ENCODE assay signal across 19 mouse cellular contexts in the genomic region with DNA sequence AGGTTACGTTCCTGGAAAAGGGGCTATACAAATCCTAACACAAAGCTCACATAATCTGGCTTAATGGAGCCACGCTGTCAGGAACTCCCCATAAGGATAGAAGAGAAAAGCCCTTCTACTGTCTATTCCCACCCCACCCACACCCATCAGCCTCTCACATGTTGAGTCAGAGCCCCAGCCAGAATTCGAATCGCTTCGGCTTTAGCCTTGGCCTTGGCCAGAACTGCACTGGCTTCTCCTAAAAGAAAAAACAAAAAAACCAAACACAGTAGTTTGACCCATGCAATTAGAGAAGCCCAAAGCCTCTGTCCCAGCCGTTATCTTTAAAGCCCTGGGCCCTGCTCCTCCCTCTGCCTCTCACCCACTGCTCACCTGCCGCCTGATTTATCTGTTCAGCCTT.
"Had no signal": no experiment of that assay in that cellular context is flagged by ENCODE, and none has a peak within 500 bp of the region (broad histone marks: within the 10 kb centered on the region; RNA-seq: fewer than 3 reads in every experiment).

No protein-coding gene starts in this region.

- H3K27me3 ChIP-seq: limb, embryonic 13.5 days; lung, embryonic 15.5 days; megakaryocyte, embryonic 14.5 days; midbrain, embryonic 15.5 days; neural tube, embryonic 12.5 days; neural tube, embryonic 15.5 days had no signal

- H3K4me2 ChIP-seq: midbrain, embryonic 15.5 days had no signal

- DNase-seq: kidney, adult 2 months; kidney, postnatal 25 days; layer of hippocampus, adult 9-11 months; lung, adult 18-20 months; lung, postnatal 10 days; lung, postnatal 36 days; thymus, adult 18-20 months; thymus, postnatal 4 days had no signal

- H3K4me3 ChIP-seq: layer of hippocampus, adult 2 months; limb, embryonic 10.5 days; limb, embryonic 13.5 days; lung, embryonic 15.5 days; midbrain, embryonic 15.5 days; neural tube, embryonic 12.5 days; neural tube, embryonic 15.5 days had no signal

- ATAC-seq: intestine, postnatal 0 days; midbrain, embryonic 15.5 days had no signal

- H3K9me3 ChIP-seq: limb, embryonic 10.5 days; limb, embryonic 13.5 days; lung, embryonic 15.5 days; megakaryocyte, embryonic 14.5 days; midbrain, embryonic 10.5 days; midbrain, embryonic 15.5 days; neural tube, embryonic 12.5 days; neural tube, embryonic 15.5 days had no signal

- H3K9ac ChIP-seq: limb, embryonic 13.5 days; lung, embryonic 15.5 days; midbrain, embryonic 15.5 days; neural tube, embryonic 12.5 days; neural tube, embryonic 15.5 days had no signal

- H3K27ac ChIP-seq: kidney, postnatal 0 days; layer of hippocampus, adult 2 months; limb, embryonic 10.5 days; limb, embryonic 13.5 days; lung, embryonic 15.5 days; midbrain, embryonic 10.5 days; midbrain, embryonic 15.5 days; neural tube, embryonic 12.5 days; neural tube, embryonic 15.5 days had no signal
